Mouse (Mus musculus) kidney, postnatal 0 days (tissue): ENCODE measurements at regions not wholly inside any gene's neighbourhood (a gene's known extent, or its start where the extent isn't known, plus 50 kb on each side); places are given as distances from the start of the nearest gene placed in this dataset.

Experiments used
- ATAC-seq: fragments of 200-750 bp; cut with Nextera tagmentation; replicated peaks from 2 replicates; pipeline ENCODE4 v1.8.0; 2017; ENCODE audit warnings: low read depth, moderate number of reproducible peaks, moderate TSS enrichment, moderate library complexity; ENCODE audit not compliant: low FRiP score
- DNase-seq: peaks from one replicate; pipeline ENCODE4 v3.0.0-alpha.2; 2016; ENCODE audit warnings: low spot score
- H3K27ac ChIP-seq: fragments of 300-500 bp; sonication (generic); 2 replicates; pipeline ENCODE4 v1.5.1; 2014; ENCODE audit warnings: mild to moderate bottlenecking
- H3K27me3 ChIP-seq: fragments of 300-500 bp; sonication (generic); 2 replicates; pipeline ENCODE4 v1.6.1; 2014; ENCODE audit warnings: low read length, mixed read lengths; ENCODE audit not compliant: insufficient read depth
- H3K36me3 ChIP-seq: fragments of 300-500 bp; sonication (generic); 2 replicates; pipeline ENCODE4 v1.6.1; 2014; ENCODE audit warnings: low read length, mixed read lengths; ENCODE audit not compliant: insufficient read depth
- H3K4me1 ChIP-seq: fragments of 300-500 bp; sonication (generic); replicated peaks from 2 replicates; pipeline ENCODE4 v1.6.1; 2014; ENCODE audit warnings: antibody characterized with exemption, low read length, mixed read lengths; ENCODE audit not compliant: insufficient read depth
- H3K4me2 ChIP-seq: fragments of 300-500 bp; sonication (generic); 2 replicates; pipeline ENCODE4 v1.6.1; 2014; ENCODE audit warnings: mild to moderate bottlenecking, low read length, moderate library complexity, mixed read lengths
- H3K4me3 ChIP-seq: fragments of 300-500 bp; sonication (generic); replicated peaks from 2 replicates; pipeline ENCODE4 v1.5.1; 2014; ENCODE audit warnings: low read depth, low read length
- H3K9ac ChIP-seq: fragments of 300-500 bp; sonication (generic); 2 replicates; pipeline ENCODE4 v1.6.1; 2014; ENCODE audit warnings: low read depth, low read length
- H3K9me3 ChIP-seq: fragments of 300-500 bp; sonication (generic); replicated peaks from 2 replicates; pipeline ENCODE4 v1.6.1; 2016; ENCODE audit warnings: low read length, inconsistent platforms, mixed read lengths
- CTCF ChIP-seq: IDR thresholded peaks from 2 replicates; pipeline ENCODE4 v1.5.1; 2016; ENCODE audit warnings: antibody characterized with exemption, low read depth, mild to moderate bottlenecking, moderate library complexity
- WGBS: fragments of 180-500 bp; shearing (Covaris S2); extraction: QIAGEN DNeasy Blood & Tissue Kit; methylation state at CpG from one replicate; pipeline ENCODE4 v1.1.7; 2014; 5-methylcytosine and 5-hydroxymethylcytosine counted together

- H3K27me3 ChIP-seq: no peaks in the 10 kb centered on the region
- no peaks in the 10 kb centered on the region; the same call in 1 of the 2 replicates for H3K4me1 ChIP-seq
- H3K36me3 ChIP-seq: no peaks in the 10 kb centered on the region
- no peak overlapping the region for H3K27ac ChIP-seq
- no peak for DNase-seq
- no peak overlapping the region for H3K4me3 ChIP-seq
- WGBS: 97% methylated on average over 3 of the region's 3 CpGs
- no peak overlapping the region for H3K4me2 ChIP-seq
- ATAC-seq: no peak
- no peaks in the 10 kb centered on the region for H3K9me3 ChIP-seq
- H3K9ac ChIP-seq: no peak overlapping the region
- TF ChIP-seq CTCF: no peak
Measured at GRCm38 (mm10) chr12:25379996-25380395, 283.1 kb upstream of the Id2 start.

GRCm38 (mm10) chr12:25379016-25379415 is 282.1 kb upstream of the Id2 start:
- ATAC-seq (no peak), DNase-seq (no peak)
- Histone ChIP-seq H3K9me3 (no peaks in the 10 kb centered on the region), H3K4me1 (no peaks in the 10 kb centered on the region; the same call in 1 of the 2 replicates), H3K36me3 (no peaks in the 10 kb centered on the region), H3K9ac (no peak overlapping the region), H3K4me2 (no peak overlapping the region), H3K27me3 (no peaks in the 10 kb centered on the region), H3K4me3 (no peak overlapping the region), H3K27ac (no peak overlapping the region)
- WGBS: 66% methylated on average over 9 of the region's 9 CpGs
- no peak for TF ChIP-seq CTCF

GRCm38 (mm10) chr12:25378036-25378645 is 281.2 kb upstream of the Id2 start:
- no peak for TF ChIP-seq CTCF
- 77% methylated on average over 6 of the region's 6 CpGs for WGBS
- no peak overlapping the region for H3K9ac ChIP-seq

GRCm38 (mm10) chr12:25376451-25376850 is 279.5 kb upstream of the Id2 start:
- TF ChIP-seq CTCF: no peak
- H3K36me3 ChIP-seq: no peaks in the 10 kb centered on the region
- no peak overlapping the region for H3K27ac ChIP-seq
- H3K9me3 ChIP-seq: no peaks in the 10 kb centered on the region
- ATAC-seq: no peak
- no peak for DNase-seq
- H3K9ac ChIP-seq: no peak overlapping the region
- 69% methylated on average over 8 of the region's 8 CpGs for WGBS
- H3K4me3 ChIP-seq: no peak overlapping the region
- H3K27me3 ChIP-seq: no peaks in the 10 kb centered on the region
- H3K4me1 ChIP-seq: no peaks in the 10 kb centered on the region; the same call in 1 of the 2 replicates
- no peak overlapping the region for H3K4me2 ChIP-seq

More at GRCm38 (mm10) chr12:25378036-25378645, 281.2 kb upstream of the Id2 start:
- Histone ChIP-seq H3K4me2 (no peak overlapping the region), H3K4me3 (no peak overlapping the region), H3K9me3 (no peaks in the 10 kb centered on the region), H3K27ac (no peak overlapping the region), H3K36me3 (no peaks in the 10 kb centered on the region), H3K27me3 (no peaks in the 10 kb centered on the region), H3K4me1 (no peaks in the 10 kb centered on the region; the same call in 1 of the 2 replicates)
- DNase-seq (no peak), ATAC-seq (no peak)

GRCm38 (mm10) chr12:25367541-25367940 is 270.6 kb upstream of the Id2 start:
- Histone ChIP-seq H3K27ac (no peak overlapping the region), H3K36me3 (no peaks in the 10 kb centered on the region), H3K4me1 (0 out of 2 replicates have a peak, but pooled peaks cover 4% of the 10 kb centered on the region), H3K4me2 (no peak overlapping the region), H3K9me3 (no peaks in the 10 kb centered on the region), H3K4me3 (no peak overlapping the region), H3K27me3 (no peaks in the 10 kb centered on the region), H3K9ac (no peak overlapping the region)
- ATAC-seq (no peak), DNase-seq (no peak)
- no peak for TF ChIP-seq CTCF
- 100% methylated on average over 1 of the region's 1 CpGs for WGBS

- Histone ChIP-seq H3K4me2 (no peak overlapping the region), H3K27me3 (no peaks in the 10 kb centered on the region), H3K36me3 (no peaks in the 10 kb centered on the region), H3K9me3 (no peaks in the 10 kb centered on the region), H3K27ac (no peak overlapping the region), H3K4me3 (no peak overlapping the region), H3K4me1 (0 out of 2 replicates have a peak, but pooled peaks cover 4% of the 10 kb centered on the region), H3K9ac (no peak overlapping the region)
- DNase-seq (peak; percentile 57), ATAC-seq (peak; percentile 65)
- 33% methylated on average over 3 of the region's 3 CpGs for WGBS
- TF ChIP-seq CTCF: no peak
Measured at GRCm38 (mm10) chr12:25365600-25366267, 268.8 kb upstream of the Id2 start.
